Comparison of ENCODE assay signal across 22 mouse cellular contexts in the genomic region with DNA sequence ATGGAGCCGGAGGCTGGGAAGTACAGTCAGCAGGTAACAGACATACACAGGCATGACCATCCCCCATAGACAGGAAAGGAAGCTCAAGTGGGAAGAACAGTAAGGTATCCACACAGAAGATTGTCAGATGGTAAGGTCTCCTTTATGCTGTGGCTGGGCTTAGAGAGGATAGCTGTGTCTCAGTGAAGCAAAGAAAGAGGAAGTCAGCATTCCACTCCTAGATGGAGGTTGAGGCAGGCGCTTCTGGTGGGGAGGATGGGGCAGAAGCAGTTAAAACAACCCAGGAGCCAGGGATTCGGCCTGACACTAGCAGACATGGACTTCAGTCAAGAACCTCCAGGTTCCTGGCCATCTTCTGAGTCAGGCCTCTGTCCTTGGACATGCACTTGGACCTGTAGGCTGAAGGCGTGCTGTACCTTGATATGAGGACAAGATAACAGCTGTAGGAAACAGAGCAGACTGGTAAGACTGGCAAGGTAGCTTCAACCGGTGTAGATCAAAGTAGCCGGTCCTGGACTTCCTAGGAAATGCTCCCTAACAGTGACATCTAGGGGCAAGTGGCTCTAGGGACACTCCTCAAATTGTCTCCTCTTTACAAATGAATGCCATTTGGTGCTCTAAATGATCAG. TPM values are rescaled to one million over a fixed set of nuclear protein-coding genes. Genes with fewer than 3 reads are reported as not detected.
DNase-seq lines count a peak whose midpoint lies in the region; ATAC-seq and TF ChIP-seq lines count a peak whose summit lies in the region.
"Had no signal": no experiment of that assay in that cellular context is flagged by ENCODE, and none has a peak within 500 bp of the region (broad histone marks: within the 10 kb centered on the region; RNA-seq: fewer than 3 reads in every experiment).

No protein-coding gene starts in this region.

- peak; percentile 12; the same call in 1 of the 2 replicates for TF ChIP-seq CTCF in liver, postnatal 0 days (IDR thresholded peaks at IDR 0.05; ENCODE audit: low read depth)
- peak; percentile 18 for TF ChIP-seq CTCF in Patski (IDR thresholded peaks at IDR 0.05)
- peak; percentile 31 for TF ChIP-seq CTCF in stomach, postnatal 0 days (IDR thresholded peaks at IDR 0.05; ENCODE audit: low read depth)

- H3K4me3 ChIP-seq in heart, embryonic 10.5 days, result no peak overlapping the region
- H3K4me3 ChIP-seq in liver, postnatal 0 days (ENCODE audit: low read depth, low read length), result no peak overlapping the region
- no peak overlapping the region for H3K4me3 ChIP-seq in liver, embryonic 11.5 days (ENCODE audit: low read depth, low read length)
- no peak overlapping the region for H3K4me3 ChIP-seq in stomach, postnatal 0 days (ENCODE audit: low read depth, low read length)
- H3K4me3 ChIP-seq: gastrocnemius, adult 2 months; heart, embryonic 13.5 days; hindbrain, embryonic 15.5 days; intestine, embryonic 15.5 days; midbrain, embryonic 10.5 days; neural tube, embryonic 15.5 days had no signal

- peak; percentile 61 for DNase-seq in heart, embryonic 10.5 days (ENCODE audit: low spot score)
- no peak for DNase-seq in heart, postnatal 10 days
- DNase-seq in liver, postnatal 0 days, result no peak
- DNase-seq in liver, embryonic 11.5 days (ENCODE audit: low spot score), result no peak
- no peak for DNase-seq in Patski (ENCODE audit: low read depth, low spot score)
- DNase-seq in stomach, postnatal 0 days (ENCODE audit: low spot score), result no peak
- no peak for DNase-seq in ovary, postnatal 10 days (ENCODE audit: low spot score)
- DNase-seq: B cell, adult 2 months; cerebellum, adult 11-12 months; embryo, embryonic 11 days; gastrocnemius, adult 2 months; heart, postnatal 4 days; kidney, postnatal 36 days; layer of hippocampus, adult 9-11 months; lung, adult 18-20 months; lung, postnatal 10 days had no signal

- no peaks in the 10 kb centered on the region for H3K4me1 ChIP-seq in heart, embryonic 10.5 days
- H3K4me1 ChIP-seq in liver, postnatal 0 days (ENCODE audit: insufficient read depth), result 0 out of 2 replicates have a peak, but pooled peaks cover 2% of the 10 kb centered on the region
- peaks cover 5% of the 10 kb centered on the region for H3K4me1 ChIP-seq in liver, embryonic 11.5 days (replicated peaks; ENCODE audit: control insufficient read depth, insufficient read depth, low read length)
- H3K4me1 ChIP-seq in stomach, postnatal 0 days (replicated peaks; ENCODE audit: control insufficient read depth, insufficient read depth), result no peaks in the 10 kb centered on the region
- H3K4me1 ChIP-seq: heart, embryonic 13.5 days; hindbrain, embryonic 15.5 days; intestine, embryonic 15.5 days; neural tube, embryonic 15.5 days had no signal

- H3K4me2 ChIP-seq in liver, postnatal 0 days (ENCODE audit: low read depth, low read length), result no peak overlapping the region
- H3K4me2 ChIP-seq in liver, embryonic 11.5 days, result no peak overlapping the region
- no peak overlapping the region for H3K4me2 ChIP-seq in stomach, postnatal 0 days (replicated peaks; ENCODE audit: low read depth)
- H3K4me2 ChIP-seq: heart, embryonic 13.5 days; hindbrain, embryonic 15.5 days; intestine, embryonic 15.5 days; neural tube, embryonic 15.5 days had no signal

- no peaks in the 10 kb centered on the region for H3K27me3 ChIP-seq in heart, embryonic 10.5 days (ENCODE audit: insufficient read depth, poor library complexity, severe bottlenecking)
- H3K27me3 ChIP-seq in liver, postnatal 0 days (ENCODE audit: insufficient read depth, low read length), result no peaks in the 10 kb centered on the region
- H3K27me3 ChIP-seq in liver, embryonic 11.5 days (replicated peaks; ENCODE audit: control insufficient read depth, insufficient read depth, low read length), result no peaks in the 10 kb centered on the region
- peaks cover 9% of the 10 kb centered on the region for H3K27me3 ChIP-seq in Patski
- H3K27me3 ChIP-seq in stomach, postnatal 0 days (ENCODE audit: control insufficient read depth, insufficient read depth, low read length), result no peaks in the 10 kb centered on the region
- H3K27me3 ChIP-seq: heart, embryonic 13.5 days; hindbrain, embryonic 15.5 days; intestine, embryonic 15.5 days; neural tube, embryonic 15.5 days had no signal

- intact Hi-C loops in heart, postnatal 10 days (cut with DNase I), result no loop called here

- 64% methylated on average over 6 of the region's 6 CpGs for WGBS in heart, embryonic 10.5 days
- WGBS in liver, postnatal 0 days (ENCODE audit: insufficient replicate concordance), result 72% methylated on average over 6 of the region's 6 CpGs
- WGBS in liver, embryonic 11.5 days, result 65% methylated on average over 6 of the region's 6 CpGs
- 73% methylated on average over 6 of the region's 6 CpGs for WGBS in stomach, postnatal 0 days

- in situ Hi-C loops in Patski (cut with MboI; ENCODE audit: low pct_unique_long_range_greater_than_20kb), result no loop called here

- no peak for TF ChIP-seq EP300 in liver, postnatal 0 days (IDR thresholded peaks at IDR 0.05; ENCODE audit: low read depth)
- TF ChIP-seq EP300 in stomach, postnatal 0 days (optimal IDR thresholded peaks at IDR 0.05), result no peak

- ATAC-seq in liver, postnatal 0 days, result no peak
- no peak for ATAC-seq in liver, embryonic 11.5 days (replicated peaks; ENCODE audit: low FRiP score)
- no peak for ATAC-seq in Patski
- 0 out of 2 replicates have a peak, but pooled peaks have one; percentile 55 for ATAC-seq in stomach, postnatal 0 days (ENCODE audit: low FRiP score, low TSS enrichment)
- ATAC-seq: forebrain, embryonic 14.5 days; intestine, embryonic 15.5 days had no signal

- H3K9ac ChIP-seq in liver, postnatal 0 days (replicated peaks), result no peak overlapping the region
- no peak overlapping the region for H3K9ac ChIP-seq in liver, embryonic 11.5 days (ENCODE audit: low read depth, low read length)
- no peak overlapping the region for H3K9ac ChIP-seq in stomach, postnatal 0 days (ENCODE audit: low read length)
- H3K9ac ChIP-seq: heart, embryonic 13.5 days; hindbrain, embryonic 15.5 days; intestine, embryonic 15.5 days; neural tube, embryonic 15.5 days had no signal

- no peak overlapping the region for H3K27ac ChIP-seq in heart, embryonic 10.5 days
- no peak overlapping the region for H3K27ac ChIP-seq in liver, postnatal 0 days (ENCODE audit: low read depth)
- no peak overlapping the region for H3K27ac ChIP-seq in liver, embryonic 11.5 days (ENCODE audit: low read depth, low read length)
- no peak overlapping the region for H3K27ac ChIP-seq in stomach, postnatal 0 days (replicated peaks)
- H3K27ac ChIP-seq: gastrocnemius, adult 2 months; heart, embryonic 13.5 days; hindbrain, embryonic 15.5 days; intestine, embryonic 15.5 days; midbrain, embryonic 10.5 days; neural tube, embryonic 15.5 days had no signal

- H3K36me3 ChIP-seq in heart, embryonic 10.5 days, result no peaks in the 10 kb centered on the region
- H3K36me3 ChIP-seq in liver, postnatal 0 days (replicated peaks; ENCODE audit: insufficient read depth, low read length), result peaks cover 16% of the 10 kb centered on the region; the same call in 1 of the 2 replicates
- H3K36me3 ChIP-seq in liver, embryonic 11.5 days (ENCODE audit: control insufficient read depth, insufficient read depth, low read length), result no peaks in the 10 kb centered on the region
- H3K36me3 ChIP-seq in stomach, postnatal 0 days (ENCODE audit: control insufficient read depth, insufficient read depth, low read length), result no peaks in the 10 kb centered on the region
- H3K36me3 ChIP-seq: heart, embryonic 13.5 days; hindbrain, embryonic 15.5 days; intestine, embryonic 15.5 days; midbrain, embryonic 10.5 days; neural tube, embryonic 15.5 days had no signal

- H3K9me3 ChIP-seq in heart, embryonic 10.5 days, result no peaks in the 10 kb centered on the region
- no peaks in the 10 kb centered on the region for H3K9me3 ChIP-seq in liver, postnatal 0 days (ENCODE audit: low read length)
- H3K9me3 ChIP-seq in liver, embryonic 11.5 days (ENCODE audit: control insufficient read depth, low read length), result no peaks in the 10 kb centered on the region
- H3K9me3 ChIP-seq in stomach, postnatal 0 days (ENCODE audit: control insufficient read depth, low read length), result no peaks in the 10 kb centered on the region
- H3K9me3 ChIP-seq: heart, embryonic 13.5 days; hindbrain, embryonic 15.5 days; intestine, embryonic 15.5 days; midbrain, embryonic 10.5 days; neural tube, embryonic 15.5 days had no signal

- CTCF ChIA-PET in Patski (lab: Charles Lee), result interaction anchor here (1.5 kb wide), 1 partner anchor 10 kb away, joined by 3 read pairs; no protein-coding TSS in a partner anchor

- POLR2A ChIA-PET in Patski (lab: Charles Lee), result no interaction called here

RNA-seq across cellular contexts. Expression of gene Pik3cg, which starts 21.7 kb away (rescaled TPM):
- polyA plus RNA-seq in heart, embryonic 10.5 days (2016; fragmentation: Nextera tagmentation; extraction: Ambion mirVana), result 0.70 and 0.82 TPM in 2 replicates
- 1 to 10 TPM; 2.1 to 2.6 TPM for total RNA-seq in heart, postnatal 10 days (2021)
- polyA plus RNA-seq in liver, postnatal 0 days (2015; fragmentation: Nextera tagmentation; extraction: Ambion mirVana), result 2.8 and 3.3 TPM in 2 replicates
- 6.8 and 7.2 TPM in 2 replicates for polyA plus RNA-seq in liver, embryonic 11.5 days (2014; fragmentation: Nextera tagmentation; extraction: Ambion mirVana)
- polyA plus RNA-seq in Patski (2021), result not detected
- 1.6 TPM in 2 replicates for polyA plus RNA-seq in stomach, postnatal 0 days (2015; fragmentation: Nextera tagmentation; extraction: Ambion mirVana)
